Mouse (Mus musculus) adrenal gland (tissue): ENCODE results near the gene Man2b1.

Experiments used
- intact Hi-C: fragments of 180-260 bp; cut with DNase I; formaldehyde crosslinking; loops from one replicate; pipeline ENCODE4 v1.15.1; 2025
- long read RNA-seq, 2 experiments: library from polyadenylated mRNA; unstranded; transcript quantifications; one replicate each; pipeline ENCODE4 v2.0.0; 2020; ENCODE audit warnings: borderline replicate concordance in 1 of 2; ENCODE audit not compliant: insufficient replicate concordance in 1 of 2

The Man2b1 gene
- long read RNA-seq, experiment 1, transcript Man2b1-201 (24 exons, 3,822 nt): major isoform, 31 of 50 reads
- long read RNA-seq, experiment 1, partial matches to known transcripts: 12 of 50 reads
- long read RNA-seq, experiment 1, other reads (novel, unspliced or antisense): 7 of 50 reads
- long read RNA-seq, experiment 2, transcript Man2b1-201 (24 exons, 3,822 nt): major isoform, 26 of 47 reads
- long read RNA-seq, experiment 2, partial matches to known transcripts: 11 of 47 reads
- long read RNA-seq, experiment 2, other reads (novel, unspliced or antisense): 10 of 47 reads

DNA sequence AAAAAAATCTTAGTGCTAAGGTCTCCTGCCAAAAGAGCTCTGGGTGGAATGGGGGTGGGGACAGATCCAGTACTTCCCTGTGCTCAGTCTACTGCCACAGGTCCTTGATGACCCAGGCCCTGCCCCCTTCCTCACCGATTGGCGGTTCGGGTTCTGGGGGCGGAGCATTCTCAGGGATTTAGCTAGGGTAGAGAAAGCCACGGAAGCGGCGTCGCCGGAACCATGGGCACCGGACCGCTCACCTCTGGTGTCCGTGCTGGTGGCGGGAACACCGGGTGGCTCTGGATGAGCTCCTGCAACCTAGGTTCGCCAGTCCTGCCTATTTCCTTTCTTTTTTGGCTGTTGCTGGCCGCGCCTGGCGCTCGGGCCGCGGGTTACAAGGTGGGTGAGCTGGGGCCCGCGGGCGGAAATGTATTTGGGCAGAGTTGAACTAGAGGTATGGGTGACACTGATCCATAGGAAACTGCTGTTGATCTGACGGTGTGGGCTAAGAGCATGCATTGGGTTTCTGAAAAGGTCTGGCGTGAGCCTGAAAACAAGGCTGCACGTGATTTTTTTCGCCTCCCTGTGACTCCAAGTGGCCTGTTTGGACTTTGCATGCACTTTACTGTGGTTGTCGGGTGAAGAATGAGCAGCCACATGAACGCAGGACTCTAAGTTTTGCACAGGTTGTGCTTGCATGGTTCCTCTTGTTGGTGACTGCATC lies at the start of gene Man2b1:
TSS of gene Man2b1 (plus strand) at position 163 of the 706 bp plus-strand sequence.
- intact Hi-C loops: no loop called here

GRCm38 (mm10) chr8:85033867-85034266 lies 49.2 kb upstream of the Man2b1 start:
- intact Hi-C loops: no loop called here

DNA sequence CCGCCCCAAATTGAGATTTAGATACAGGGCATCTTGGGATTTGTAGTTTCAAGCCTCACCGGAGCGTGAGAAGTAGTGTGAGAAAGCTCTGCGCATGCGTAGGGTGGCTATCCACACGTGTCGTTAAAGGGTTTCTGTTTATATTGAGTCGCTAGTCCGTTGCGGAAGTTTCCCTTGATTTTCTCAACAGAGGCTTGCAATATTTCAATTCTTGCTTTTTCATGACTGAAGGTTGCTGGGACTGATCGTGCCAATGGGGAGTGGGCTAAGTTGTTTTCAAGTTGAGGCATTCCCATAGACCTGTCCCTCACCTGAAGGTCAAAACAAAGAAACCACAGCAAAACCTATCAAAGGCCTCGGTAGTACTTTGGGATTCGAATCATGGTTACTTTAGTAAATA lies 48.3 kb upstream of the Man2b1 start:
- intact Hi-C loops: loop anchor here (5.0 kb wide), 1 partner anchor 38 kb away; the partner anchor contains the start of gene Dhps

- intact Hi-C loops: loop anchor here (5.0 kb wide), 1 partner anchor 37 kb away; the partner anchor contains the start of gene Dhps
These were observed 47.8 kb upstream of the Man2b1 start for GRCm38 (mm10) chr8:85035165-85035727.

- intact Hi-C loops: loop anchor here (5.0 kb wide), 1 partner anchor 36 kb away; the partner anchor contains the start of gene Dhps
These were observed 47.3 kb upstream of the Man2b1 start for GRCm38 (mm10) chr8:85035728-85036310.

DNA sequence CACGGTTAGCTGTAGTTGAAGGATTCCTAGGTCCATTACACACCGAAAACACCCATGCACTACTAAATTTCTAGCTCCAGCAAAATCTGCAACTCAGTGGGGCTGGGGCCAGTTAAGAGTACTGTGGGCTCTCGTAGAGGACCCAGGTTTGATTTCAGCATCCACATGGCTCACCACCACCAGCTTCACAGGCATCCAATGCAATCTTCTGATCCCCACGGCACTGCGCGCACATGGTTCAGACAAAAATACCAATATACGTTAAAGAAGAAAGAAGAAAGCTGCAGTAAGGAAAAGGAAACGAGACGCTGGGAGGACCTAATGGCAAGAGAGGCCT lies 46.7 kb upstream of the Man2b1 start:
- intact Hi-C loops: loop anchor here (5.0 kb wide), 1 partner anchor 36 kb away; the partner anchor contains the start of gene Dhps

GRCm38 (mm10) chr8:85036718-85037365 lies 46.2 kb upstream of the Man2b1 start, which contains the start of gene Tnpo2:
Tnpo2 (plus strand) TSS chr8:85036915.
- intact Hi-C loops: loop anchor here (5.0 kb wide), 1 partner anchor 35 kb away; the partner anchor contains the start of gene Dhps

DNA sequence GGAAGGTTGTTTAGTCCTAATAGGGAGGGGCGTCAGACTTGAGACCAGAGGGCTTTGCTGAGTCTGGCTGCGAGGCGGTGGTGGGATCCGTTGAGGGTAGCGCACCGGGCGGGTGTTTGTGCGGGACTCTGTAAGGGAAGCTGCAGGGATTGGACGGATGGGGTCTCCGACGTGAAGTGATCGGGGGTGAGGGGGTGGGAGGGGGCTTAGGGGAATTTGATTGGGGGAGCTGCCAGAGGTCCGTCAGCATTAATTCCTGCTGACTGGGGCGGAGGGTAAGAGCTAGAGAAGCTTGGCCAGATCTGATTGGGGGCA lies 45.7 kb upstream of the Man2b1 start:
- intact Hi-C loops: loop anchor here (5.0 kb wide), 1 partner anchor 35 kb away; the partner anchor contains the start of gene Dhps

GRCm38 (mm10) chr8:85037681-85038531 lies 45.2 kb upstream of the Man2b1 start:
- intact Hi-C loops: loop anchor here (5.0 kb wide), 1 partner anchor 34 kb away; the partner anchor contains the start of gene Dhps

GRCm38 (mm10) chr8:85043619-85044018 lies 39.5 kb upstream of the Man2b1 start:
- intact Hi-C loops: no loop called here

GRCm38 (mm10) chr8:85057367-85057766 lies 25.7 kb upstream of the Man2b1 start:
- intact Hi-C loops: no loop called here

- intact Hi-C loops: no loop called here
These were observed 23.0 kb upstream of the Man2b1 start, which contains the start of gene Fbxw9 for GRCm38 (mm10) chr8:85059879-85060616. Fbxw9 (plus strand) TSS chr8:85060055.

DNA sequence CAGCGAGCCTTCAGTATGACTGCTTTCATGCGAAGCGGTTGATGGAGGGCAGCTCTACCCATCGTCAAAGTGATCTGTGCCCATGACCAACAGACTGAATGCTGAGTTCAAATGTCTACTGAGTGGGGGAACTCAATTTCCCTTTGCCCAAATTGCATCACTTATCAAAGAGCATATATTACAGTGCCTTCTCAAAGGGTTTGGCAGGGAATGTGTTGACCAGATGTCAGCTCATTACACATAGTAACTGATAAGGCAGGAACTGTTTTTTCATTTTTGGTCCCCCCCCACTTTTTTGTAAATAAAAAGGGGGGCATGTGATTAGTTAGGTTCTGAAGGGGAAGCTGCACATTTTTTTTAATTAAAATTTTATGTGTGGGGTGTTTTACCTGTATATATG lies 20.5 kb upstream of the Man2b1 start:
- intact Hi-C loops: no loop called here

GRCm38 (mm10) chr8:85065213-85065612 lies 17.9 kb upstream of the Man2b1 start:
- intact Hi-C loops: no loop called here

GRCm38 (mm10) chr8:85067155-85067554 lies 15.9 kb upstream of the Man2b1 start:
- intact Hi-C loops: no loop called here

- intact Hi-C loops: no loop called here
These were observed 15.1 kb upstream of the Man2b1 start, which contains the start of gene Gm5741 for GRCm38 (mm10) chr8:85067982-85068381. Gm5741 (minus strand) TSS chr8:85067982.

DNA sequence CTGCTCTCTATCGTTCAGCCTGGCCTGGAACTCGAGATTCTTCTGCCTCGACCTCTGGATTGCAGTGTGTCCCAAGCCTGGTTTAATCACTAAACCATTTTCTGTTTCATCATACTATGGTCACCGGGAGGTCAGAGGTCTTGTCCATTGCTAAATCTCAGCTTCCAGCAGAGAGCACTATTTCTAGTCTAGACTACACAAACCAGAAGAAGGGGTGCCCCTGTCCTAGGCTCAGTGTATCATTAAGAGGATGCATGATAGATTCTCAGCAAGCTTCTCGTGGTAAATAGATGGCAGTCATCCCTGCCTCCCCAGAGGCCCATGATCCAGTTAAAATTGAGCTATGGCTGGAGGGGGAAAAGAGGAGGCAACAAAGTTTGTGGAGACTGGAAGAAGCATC lies 12.0 kb upstream of the Man2b1 start:
- intact Hi-C loops: loop anchor here (5.0 kb wide), 1 partner anchor 34 kb away; the partner anchor contains the start of gene Tnpo2

- intact Hi-C loops: loop anchor here (5.0 kb wide), 1 partner anchor 34 kb away; the partner anchor contains the start of gene Tnpo2
These were observed 11.4 kb upstream of the Man2b1 start, which contains the start of gene Dhps for GRCm38 (mm10) chr8:85071514-85072281. Dhps (plus strand) TSS chr8:85071757.
